Mouse (Mus musculus) gastrocnemius, postnatal 10 days (tissue): ENCODE data around the gene Gpbp1. TPM values are rescaled to one million over a fixed set of nuclear protein-coding genes. Genes with fewer than 3 reads are reported as not detected.

Source experiments
- DNase-seq: peaks from one replicate; pipeline ENCODE4 v3.0.0; 2021; ENCODE audit warnings: mixed read lengths
- total RNA-seq, 2 experiments: library from RNA; stranded (reverse); gene quantifications; 2 replicates each; pipeline ENCODE4 v1.2.3; 2021

Gene Gpbp1
- total RNA-seq, 2 experiments from 2014 or later = 47.6 to 55.8 TPM

DNA sequence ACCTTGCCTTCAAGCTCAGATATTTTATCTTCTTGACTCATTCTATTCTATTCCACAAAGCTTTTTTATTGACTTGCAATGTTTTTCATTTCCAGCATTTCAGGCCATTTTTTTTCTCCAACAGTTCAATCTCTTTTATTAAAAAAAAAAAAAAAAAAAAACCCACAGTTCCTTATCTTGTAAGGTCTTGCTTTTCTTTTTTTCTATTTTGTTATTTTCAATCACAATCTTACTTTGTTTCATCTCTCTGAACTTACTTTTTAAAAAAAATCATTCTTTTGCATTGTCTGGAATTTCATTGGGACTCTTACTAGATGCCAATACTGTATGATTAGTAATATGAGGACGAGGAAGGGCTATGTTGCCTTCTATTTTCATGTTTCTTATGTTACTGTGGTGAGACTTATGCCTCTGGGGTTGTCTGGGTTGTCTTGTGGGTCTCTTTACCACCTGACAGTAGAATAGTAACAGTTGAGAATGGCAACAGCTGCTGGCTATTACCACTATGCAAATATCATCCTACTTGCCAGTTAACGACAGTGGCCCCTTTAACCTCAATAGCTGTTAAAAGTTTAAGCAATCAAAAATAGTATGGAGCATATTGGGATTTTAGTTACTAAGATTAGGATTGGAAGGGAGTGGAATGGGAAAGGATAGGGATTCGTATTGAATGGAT is 19.2 kb downstream of the Gpbp1 start:
- DNase-seq = no peak

DNA sequence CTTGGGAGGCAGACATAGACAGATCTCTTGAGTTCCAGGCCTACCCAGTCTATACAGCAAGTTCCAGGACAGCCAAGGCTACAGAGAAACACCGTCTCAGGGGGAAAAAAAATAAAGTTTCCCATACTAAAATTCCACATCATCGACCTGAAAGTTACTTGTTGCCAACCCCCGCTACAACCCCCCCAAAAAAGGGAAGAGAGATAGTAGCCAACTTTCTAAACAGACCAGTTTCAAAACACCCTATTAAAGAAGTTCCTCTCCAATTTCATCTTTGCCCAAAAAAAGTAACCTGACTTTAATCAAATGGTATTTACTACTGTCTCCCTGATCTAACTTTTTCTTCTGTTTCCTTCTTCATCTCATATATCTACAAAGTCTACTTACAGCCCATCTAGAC is 22.6 kb downstream of the Gpbp1 start:
- no peak for DNase-seq

DNA sequence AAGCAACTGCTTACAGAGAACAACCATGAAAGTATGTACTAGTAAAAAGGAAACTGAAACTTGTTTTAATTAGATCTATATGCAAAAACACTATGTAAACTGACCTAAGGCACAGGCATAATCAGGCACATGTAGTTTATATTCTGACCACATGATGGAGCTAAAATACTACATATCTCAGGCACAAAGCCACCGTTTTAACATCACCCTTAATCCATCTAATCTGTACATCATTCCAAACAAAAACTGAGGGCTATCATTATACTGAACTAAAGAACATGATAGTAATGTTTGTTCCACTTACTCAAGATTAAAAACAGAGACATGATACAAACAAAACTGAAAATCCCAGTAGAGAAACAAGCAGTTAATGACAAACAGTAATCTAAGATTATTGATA is 28.5 kb downstream of the Gpbp1 start:
- DNase-seq = no peak

DNA sequence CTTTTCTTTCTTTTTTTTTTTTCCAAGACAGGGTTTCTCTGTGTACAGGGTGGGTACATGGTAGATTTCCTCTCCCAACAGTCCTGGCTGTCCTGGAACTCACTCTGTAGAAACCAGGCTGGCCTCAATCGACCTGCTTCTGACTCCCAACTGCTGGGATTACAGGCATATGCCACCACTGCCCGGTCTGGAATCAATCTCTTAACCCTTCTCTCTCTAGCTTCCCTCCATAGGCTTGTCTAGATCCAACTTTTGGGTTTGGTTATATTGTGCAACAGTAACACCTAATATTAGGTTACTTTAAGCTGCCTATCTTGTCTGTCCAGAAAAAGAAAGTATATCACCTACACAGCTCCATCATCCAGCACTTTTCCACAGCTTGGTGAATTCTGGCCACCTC is 33.1 kb downstream of the Gpbp1 start:
- DNase-seq = no peak

DNA sequence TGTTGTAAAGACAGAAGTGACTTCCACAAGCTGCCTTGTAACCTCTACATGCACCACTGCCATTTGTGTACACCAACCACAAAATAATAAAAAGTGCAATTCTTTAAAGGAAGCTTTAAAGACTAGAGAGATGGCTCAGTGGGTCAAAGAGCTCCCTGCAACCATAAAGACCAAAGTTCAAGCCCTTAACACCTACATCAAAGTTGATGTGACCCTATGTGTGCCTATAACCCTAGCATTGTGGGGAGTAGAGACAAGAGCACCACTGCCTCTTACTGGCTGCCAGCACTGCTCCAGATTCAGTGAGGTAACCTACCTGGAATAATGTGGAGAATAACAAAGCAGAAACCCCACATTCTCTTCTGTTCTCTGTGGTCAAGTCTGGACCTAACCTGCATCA is 45.6 kb downstream of the Gpbp1 start:
- DNase-seq = no peak

DNA sequence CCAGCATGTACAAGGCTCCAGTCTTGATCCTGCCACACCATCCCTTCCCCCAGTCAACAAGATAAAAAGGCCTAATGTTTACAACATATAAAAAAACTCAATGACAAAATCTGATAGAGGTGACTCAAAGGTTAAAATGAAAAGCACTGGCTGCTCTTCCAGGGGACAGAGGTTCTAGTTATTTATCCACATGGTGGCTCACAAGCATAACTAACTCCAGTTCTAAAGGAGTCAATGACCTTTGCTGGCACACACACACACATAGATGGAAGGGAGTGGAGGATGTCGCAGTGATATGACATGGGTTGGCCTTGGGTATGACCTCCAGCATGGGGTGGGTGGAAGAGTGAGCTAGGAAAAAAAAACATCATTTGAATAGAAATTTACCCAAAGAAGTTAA is 58.7 kb downstream of the Gpbp1 start:
- no peak for DNase-seq

DNA sequence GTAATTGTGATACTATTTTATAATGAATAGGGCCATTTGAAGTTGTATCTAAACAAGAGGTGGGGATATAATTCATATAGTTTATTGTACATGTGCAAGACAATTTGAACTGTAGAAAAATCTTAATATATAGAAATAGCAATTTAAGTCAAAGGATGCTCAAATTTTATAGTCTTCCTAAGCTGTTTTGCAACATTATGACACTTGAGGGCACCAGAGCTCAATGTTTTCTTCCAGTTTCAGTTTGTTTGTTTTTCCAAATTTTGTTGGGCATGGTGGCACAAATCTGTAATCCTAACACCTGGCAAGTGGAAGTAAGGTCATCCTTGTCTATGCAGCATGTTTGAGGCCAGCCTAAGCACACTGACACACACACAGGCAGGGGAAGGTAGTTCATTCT is 68.6 kb downstream of the Gpbp1 start:
- no peak for DNase-seq

DNA sequence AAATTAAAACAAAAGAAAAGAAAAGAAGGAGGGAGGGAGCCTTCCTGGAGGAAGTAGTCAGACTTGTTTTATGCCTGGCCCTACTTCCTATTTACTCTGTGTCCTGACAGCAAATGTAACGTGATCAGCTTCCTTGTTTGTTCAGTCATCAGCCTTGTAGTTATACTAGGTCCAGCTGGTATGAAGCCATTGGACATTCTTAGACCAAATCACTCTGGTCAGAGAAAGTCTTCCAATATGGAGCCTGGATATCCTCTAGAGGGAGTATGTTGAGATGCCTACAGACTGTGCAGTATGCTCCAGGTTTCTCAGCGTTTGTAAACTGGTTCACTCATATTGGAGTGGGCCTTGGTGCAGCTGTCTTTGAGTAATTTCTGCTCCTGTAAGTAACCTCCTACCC is 71.8 kb downstream of the Gpbp1 start:
- DNase-seq = no peak

DNA sequence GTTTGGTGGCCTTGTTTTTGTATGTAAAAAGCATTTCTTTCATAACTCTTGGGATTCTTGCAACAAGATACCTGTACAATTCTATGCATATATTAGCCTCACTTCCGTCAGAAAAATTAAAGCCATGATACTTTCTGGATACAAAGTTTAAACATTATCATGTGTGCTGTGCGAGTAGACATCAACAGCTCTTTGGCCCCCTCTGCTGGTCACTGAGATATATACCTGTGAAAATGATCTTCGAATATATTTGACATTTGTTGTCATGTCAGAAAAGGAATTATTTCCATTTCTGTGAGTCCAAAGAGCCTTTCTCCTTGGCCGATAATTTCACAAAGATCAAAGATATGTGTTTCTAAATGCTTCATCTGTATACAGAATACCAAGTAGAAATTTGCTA is 76.8 kb downstream of the Gpbp1 start:
- DNase-seq = peak; percentile 70

DNA sequence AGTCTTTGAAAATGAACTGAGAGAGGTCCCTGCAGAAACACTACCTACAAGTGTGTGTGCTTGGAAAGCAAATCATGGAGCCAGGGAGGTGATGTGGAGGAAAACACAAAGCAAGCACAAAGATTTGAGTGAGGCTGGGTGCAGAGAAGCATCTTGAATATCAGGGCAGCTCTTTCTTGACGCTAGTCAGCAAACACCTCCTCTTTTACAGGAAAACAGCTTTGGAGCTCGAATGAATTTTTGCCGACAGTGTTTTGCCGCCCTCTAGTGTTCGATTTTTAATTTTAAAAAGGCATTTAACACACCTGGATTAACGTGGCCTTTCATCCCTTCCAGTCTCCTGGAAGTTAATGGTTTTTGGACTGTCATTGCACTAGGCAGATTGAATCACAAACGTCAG is 79.1 kb downstream of the Gpbp1 start:
- DNase-seq = no peak

DNA sequence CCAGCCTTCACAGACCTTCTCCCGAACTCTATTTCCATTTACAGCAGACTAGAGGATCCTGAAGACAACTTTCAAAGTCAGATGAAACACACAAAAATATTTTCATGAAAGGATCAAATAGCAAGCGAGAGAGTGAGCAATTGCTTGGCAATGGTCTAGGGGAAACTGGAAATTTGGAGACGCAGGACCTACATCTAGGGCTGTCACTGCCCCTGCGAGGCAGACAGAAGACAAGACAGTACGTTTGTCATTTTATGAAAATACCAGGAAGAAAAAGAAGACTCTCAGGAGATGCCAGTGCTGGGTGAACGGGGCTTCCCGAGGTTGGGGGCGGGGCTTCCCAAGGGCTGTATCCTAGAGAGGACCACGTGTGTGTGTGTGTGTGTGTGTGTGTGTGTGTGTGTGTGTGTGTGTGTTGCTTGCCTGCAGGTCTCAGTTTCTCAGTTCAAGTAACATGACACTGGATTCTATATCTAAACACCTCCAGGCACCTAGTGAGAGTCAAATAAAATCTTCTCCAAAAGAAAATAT is 83.0 kb downstream of the Gpbp1 start:
- no peak for DNase-seq

DNA sequence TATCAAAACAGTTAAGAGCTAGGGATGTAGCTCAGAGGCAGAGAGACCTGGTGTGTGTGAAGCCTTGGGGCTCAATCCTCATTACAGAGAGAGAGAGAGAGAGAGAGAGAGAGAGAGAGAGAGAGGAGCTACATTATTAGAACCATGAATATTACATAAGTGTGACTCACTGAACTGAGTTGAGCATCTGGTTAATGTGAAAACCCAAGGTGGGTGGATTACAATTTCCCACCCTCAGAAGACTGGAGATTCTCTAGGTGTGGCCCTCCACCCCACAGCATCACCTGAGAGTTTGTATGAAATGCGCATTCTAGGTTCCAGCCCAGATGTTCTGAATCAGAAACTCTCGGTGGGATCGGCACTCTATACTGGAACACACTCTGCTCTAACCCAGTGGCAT is 84.0 kb downstream of the Gpbp1 start:
- DNase-seq = no peak

DNA sequence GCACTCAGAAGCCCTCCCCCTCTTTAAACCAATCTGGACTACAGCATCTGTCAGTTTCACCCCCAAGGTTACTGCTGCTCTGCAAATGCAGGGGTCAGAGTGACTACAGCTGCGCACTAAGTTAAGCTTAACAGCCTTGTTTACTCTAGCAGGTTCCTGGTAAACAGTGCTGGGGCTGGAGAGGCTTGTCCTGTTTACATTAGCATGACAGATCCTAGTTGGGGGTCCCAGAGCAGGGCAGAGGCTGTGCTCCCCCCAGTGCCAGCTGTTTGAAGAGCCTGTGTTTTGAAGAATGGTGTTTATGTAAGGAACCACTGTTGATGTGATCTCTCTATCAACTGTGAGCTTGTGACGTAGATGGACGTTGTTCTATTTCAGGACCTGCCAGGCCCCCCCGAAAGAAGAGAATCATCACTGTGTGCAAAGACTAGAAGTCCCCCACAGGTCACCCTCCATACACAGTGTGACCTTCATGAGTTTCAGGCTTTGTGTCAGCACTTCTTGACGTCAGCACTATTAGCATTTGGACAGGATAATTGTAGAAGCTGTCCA is 92.2 kb downstream of the Gpbp1 start:
- DNase-seq = no peak

DNA sequence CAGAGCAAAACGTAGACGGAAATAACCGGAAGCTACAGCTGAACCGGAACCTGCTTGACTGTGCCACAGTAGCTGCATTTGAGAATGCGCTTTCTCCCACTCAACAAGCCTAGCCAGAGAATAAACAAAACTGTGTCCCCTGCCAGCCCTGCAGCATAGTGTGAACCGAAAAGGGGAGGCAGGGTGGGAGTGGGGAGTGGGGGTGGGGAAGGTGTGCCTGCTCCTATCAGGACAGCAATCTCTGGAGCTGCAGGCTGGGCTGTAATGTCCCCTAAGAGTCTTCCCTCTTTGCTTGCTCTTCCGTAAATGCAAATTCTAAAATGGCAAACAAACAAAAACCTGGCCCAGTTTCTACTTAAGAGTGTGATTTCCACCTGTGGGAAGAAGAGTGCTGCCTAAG is 92.8 kb downstream of the Gpbp1 start:
- no peak for DNase-seq

DNA sequence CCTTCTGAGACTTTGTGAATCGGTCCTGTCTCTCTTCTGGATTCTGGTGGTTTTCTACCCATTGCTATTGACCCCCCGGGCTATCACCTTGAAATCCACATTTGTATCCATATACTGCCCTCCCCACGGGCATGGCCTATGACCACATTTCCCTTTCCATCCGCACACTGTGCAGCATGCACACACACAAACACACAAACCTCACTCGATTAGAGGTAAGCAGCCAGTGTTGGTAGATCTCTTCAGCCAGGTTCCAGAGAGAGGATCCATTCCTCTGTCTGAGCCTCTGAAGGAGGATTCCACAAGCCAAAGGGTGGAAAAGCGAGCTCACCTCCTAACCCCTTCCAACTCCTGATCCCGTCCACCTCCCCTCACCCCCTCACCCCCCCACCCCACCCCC is 94.4 kb downstream of the Gpbp1 start:
- DNase-seq = no peak

DNA sequence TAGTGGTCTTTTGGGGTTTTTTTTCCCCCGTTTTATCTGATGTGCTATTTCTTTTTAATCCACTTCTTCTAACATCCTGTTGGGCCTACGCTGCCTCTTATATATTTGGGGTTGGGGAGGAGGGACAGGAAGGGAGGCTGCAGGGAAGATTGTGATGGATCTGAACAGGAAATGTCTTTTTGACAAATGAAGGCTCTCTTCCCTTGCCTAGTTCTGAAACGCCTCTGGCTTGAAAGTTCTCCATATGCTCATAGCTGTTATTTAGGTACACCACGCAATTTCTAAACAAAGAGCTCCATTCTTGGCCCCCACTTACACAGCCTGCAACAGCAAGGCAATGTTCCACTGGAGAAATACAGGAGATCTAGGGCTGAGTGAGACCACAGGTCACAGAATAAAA is 95.0 kb downstream of the Gpbp1 start:
- no peak for DNase-seq

DNA sequence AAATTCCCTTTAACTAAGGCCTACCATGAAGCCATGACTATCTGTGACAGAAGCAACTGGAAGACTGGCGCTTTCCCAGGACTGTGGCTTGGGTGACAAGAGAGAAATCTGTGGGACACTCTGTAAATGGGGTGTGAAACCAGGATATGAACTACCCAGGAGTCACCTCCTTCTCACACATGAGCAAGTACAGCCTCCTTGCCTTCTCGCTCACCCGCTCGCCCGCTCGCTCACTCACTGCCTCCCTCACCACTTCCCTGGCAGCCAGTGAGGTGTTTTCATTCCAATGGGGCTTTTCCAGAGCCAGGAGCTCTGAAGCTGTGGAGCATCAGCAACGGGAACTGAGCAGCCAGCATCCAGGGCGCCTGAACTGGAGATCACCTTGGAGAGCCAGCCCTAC is 95.6 kb downstream of the Gpbp1 start:
- DNase-seq = no peak

DNA sequence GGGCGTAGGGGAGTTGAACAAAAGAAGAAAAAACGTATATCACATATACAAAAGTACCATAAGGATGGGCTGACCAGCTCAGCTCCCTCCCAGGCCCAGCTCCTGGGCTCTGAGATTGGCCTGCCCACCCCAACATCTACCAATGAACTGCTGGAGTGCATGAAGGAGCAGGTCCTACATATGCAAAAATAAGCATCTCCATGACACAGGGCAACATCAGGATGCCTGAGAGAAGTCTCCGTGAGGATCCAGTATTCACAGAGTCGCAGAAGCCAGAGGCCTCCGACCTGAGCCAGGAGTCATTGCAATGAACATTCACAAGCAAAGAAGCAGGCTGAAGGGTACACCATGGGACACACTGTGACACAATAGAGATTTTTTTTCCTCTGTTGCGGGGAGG is 96.5 kb downstream of the Gpbp1 start:
- DNase-seq = no peak

DNA sequence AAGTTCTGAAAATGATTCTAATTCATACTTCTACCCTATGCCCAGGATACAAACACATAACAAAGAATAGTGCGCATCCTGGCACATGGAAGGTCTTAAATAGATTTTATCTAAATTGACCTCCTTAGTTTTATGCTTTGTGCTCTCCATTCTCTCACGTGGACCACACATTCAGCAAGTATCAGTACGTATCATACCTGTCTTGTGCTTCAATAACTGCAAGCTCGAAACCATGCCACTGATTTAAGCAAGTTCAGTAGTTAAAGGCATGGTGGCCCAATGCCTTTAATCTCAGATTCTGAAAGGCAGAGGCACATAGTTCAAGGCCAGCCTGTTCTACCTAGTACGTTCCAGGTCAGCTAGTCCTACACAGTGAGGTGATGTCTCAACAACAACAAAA is 98.5 kb downstream of the Gpbp1 start:
- no peak for DNase-seq

DNA sequence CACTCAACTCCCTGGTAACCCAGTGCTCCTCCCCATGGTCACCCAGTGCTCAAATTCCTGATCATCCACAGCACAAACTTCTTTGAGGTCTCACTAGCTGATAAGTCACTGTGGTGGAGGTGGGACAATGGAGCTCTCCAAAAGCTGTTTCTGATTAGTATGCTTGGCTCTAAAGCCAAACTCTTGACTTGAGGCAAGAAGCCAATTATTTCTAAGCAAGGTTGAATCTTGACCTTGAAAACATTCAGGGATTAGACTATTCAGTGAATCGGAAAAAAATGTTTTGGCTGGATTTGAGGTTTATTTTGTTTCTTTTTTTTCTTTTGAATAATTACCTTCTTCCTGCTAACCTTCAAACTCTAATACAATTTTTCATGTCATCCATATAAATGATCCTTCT is 98.9 kb downstream of the Gpbp1 start:
- DNase-seq = no peak

DNA sequence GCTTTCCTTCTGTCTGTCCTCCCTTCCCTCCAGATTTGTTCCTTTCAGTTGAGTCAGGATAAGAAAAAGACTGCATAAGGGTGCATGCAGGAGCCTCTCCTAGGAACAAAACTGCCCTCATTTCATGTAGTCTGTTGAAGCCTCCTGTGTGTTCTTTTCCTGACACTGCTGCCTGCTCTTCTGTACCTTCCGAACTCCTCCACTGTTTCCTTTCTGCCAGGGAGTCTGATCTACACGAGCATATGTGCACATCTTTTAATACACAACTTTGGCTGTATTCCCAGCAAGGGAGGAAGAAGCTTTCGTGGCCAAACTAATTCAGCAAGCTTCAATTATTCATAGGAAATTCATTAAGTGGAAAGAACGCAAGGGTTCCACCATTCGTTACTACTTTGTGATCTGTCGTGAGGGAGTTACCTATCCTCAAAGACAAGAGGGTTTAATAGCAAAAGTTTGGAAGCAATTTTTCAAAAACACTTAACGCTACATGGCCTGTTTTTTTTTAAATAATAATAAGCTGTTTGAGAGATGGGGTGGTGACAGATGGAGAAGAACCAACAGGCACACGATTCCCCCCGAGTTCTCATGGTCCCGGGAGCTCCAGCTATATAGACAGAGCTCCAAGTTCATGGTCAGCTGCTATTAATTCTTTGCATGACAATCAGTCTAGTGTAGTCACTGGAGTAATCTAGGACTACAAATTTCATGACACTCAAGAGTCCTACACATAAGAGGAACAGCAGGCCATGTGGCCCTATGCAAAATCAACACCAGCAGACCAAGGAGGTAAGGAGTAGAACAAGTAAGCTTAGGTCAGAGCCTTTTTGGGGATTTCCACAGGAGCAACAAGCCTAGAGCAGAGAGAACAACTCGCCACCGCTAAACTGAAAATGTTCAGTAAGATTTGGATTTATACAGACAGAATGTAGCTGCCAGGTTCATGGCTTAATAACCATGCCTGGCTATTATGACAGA is 105.6 kb downstream of the Gpbp1 start:
- DNase-seq = no peak
